In genomic region chr17:8792611-8793010, GRCm38 (mm10) we compare ENCODE assay signal across 17 mouse cellular contexts.
"Had no signal": no experiment of that assay in that cellular context is flagged by ENCODE, and none has a peak within 500 bp of the region (broad histone marks: within the 10 kb centered on the region; RNA-seq: fewer than 3 reads in every experiment).

No protein-coding gene starts in this region.

- H3K36me3 ChIP-seq: lung, embryonic 15.5 days; midbrain, embryonic 12.5 days; neural tube, embryonic 12.5 days; stomach, embryonic 15.5 days had no signal

- H3K4me1 ChIP-seq: neural tube, embryonic 12.5 days; stomach, embryonic 15.5 days had no signal

- H3K9me3 ChIP-seq: lung, embryonic 15.5 days; megakaryocyte, embryonic 14.5 days; midbrain, embryonic 12.5 days; neural tube, embryonic 12.5 days; stomach, embryonic 15.5 days had no signal

- DNase-seq: liver, postnatal 0 days; lung, adult 2 months; lung, postnatal 14 days; lung, postnatal 36 days; midbrain, embryonic 14.5 days; right cerebral cortex, postnatal 14 days; thymus, adult 2 months; thymus, postnatal 25 days; thymus, postnatal 4 days had no signal

- H3K27ac ChIP-seq: lung, embryonic 15.5 days; macrophage; midbrain, embryonic 12.5 days; neural tube, embryonic 12.5 days; stomach, embryonic 15.5 days; stomach, postnatal 0 days had no signal

- H3K4me2 ChIP-seq: lung, embryonic 15.5 days; midbrain, embryonic 12.5 days; neural tube, embryonic 12.5 days; stomach, embryonic 15.5 days had no signal

- H3K9ac ChIP-seq: liver, postnatal 0 days; lung, embryonic 15.5 days; midbrain, embryonic 12.5 days; neural tube, embryonic 12.5 days; stomach, embryonic 15.5 days had no signal

- H3K4me3 ChIP-seq: lung, embryonic 15.5 days; megakaryocyte, embryonic 14.5 days; midbrain, embryonic 12.5 days; neural tube, embryonic 12.5 days; stomach, embryonic 15.5 days had no signal

- ATAC-seq: liver, postnatal 0 days; lung, postnatal 0 days had no signal
